Mouse (Mus musculus) neural tube, embryonic 12.5 days (tissue): ENCODE measurements around the gene Ifnz. TPM values are rescaled to one million over a fixed set of nuclear protein-coding genes. Genes with fewer than 3 reads are reported as not detected.
"Not testable (repeated sequence)": the region's sequence is repeated elsewhere in the genome, so short reads cannot be mapped to it uniquely, and the experiment has no call there.

Source experiments
- ATAC-seq: fragments of 200-750 bp; cut with Nextera tagmentation; 2 replicates; pipeline ENCODE4 v1.8.0; 2017; ENCODE audit warnings: low read depth, mild to moderate bottlenecking, moderate TSS enrichment, moderate library complexity; ENCODE audit not compliant: low FRiP score
- H3K27ac ChIP-seq: fragments of 300-500 bp; sonication (generic); 2 replicates; pipeline ENCODE4 v1.5.1; 2016
- H3K27me3 ChIP-seq: fragments of 300-500 bp; sonication (generic); replicated peaks from 2 replicates; pipeline ENCODE4 v1.6.1; 2016; ENCODE audit warnings: mild to moderate bottlenecking
- H3K36me3 ChIP-seq: fragments of 300-500 bp; sonication (generic); 2 replicates; pipeline ENCODE4 v1.6.1; 2016; ENCODE audit warnings: mild to moderate bottlenecking
- H3K4me1 ChIP-seq: fragments of 300-500 bp; sonication (generic); 2 replicates; pipeline ENCODE4 v1.6.1; 2016
- H3K4me2 ChIP-seq: fragments of 300-500 bp; sonication (generic); replicated peaks from 2 replicates; pipeline ENCODE4 v1.6.1; 2016; ENCODE audit warnings: mild to moderate bottlenecking
- H3K4me3 ChIP-seq: fragments of 300-500 bp; sonication (generic); 2 replicates; pipeline ENCODE4 v1.5.1; 2016
- H3K9ac ChIP-seq: fragments of 300-500 bp; sonication (generic); 2 replicates; pipeline ENCODE4 v1.6.1; 2016; ENCODE audit warnings: mild to moderate bottlenecking
- H3K9me3 ChIP-seq: fragments of 300-500 bp; sonication (generic); 2 replicates; pipeline ENCODE4 v1.6.1; 2016; ENCODE audit warnings: mild to moderate bottlenecking
- WGBS: fragments of 180-500 bp; shearing (Covaris S2); methylation state at CpG from one replicate; pipeline ENCODE4 v1.1.7; 2016; 5-methylcytosine and 5-hydroxymethylcytosine counted together
- polyA plus RNA-seq: library from polyadenylated mRNA; unstranded; fragments of >200 nt; fragmentation: Nextera tagmentation; extraction: Ambion mirVana; gene quantifications from 2 replicates; pipeline ENCODE4 v1.2.1, GENCODE M21; 2016

The Ifnz gene
- polyA plus RNA-seq, 1 experiment from 2014 or later: not detected

- not testable (repeated sequence) for H3K4me2 ChIP-seq, ATAC-seq, H3K4me3 ChIP-seq, H3K9ac ChIP-seq, H3K36me3 ChIP-seq, H3K9me3 ChIP-seq, H3K27me3 ChIP-seq, H3K4me1 ChIP-seq, H3K27ac ChIP-seq
- 0% methylated on average over 11 of the region's 52 CpGs for WGBS
Measured at GRCm38 (mm10) chr4:88793936-88794675, 12.2 kb downstream of the Ifnz start, which contains the start of gene Gm13275. TSS of gene Gm13275 (plus strand) at chr4:88794487.

DNA sequence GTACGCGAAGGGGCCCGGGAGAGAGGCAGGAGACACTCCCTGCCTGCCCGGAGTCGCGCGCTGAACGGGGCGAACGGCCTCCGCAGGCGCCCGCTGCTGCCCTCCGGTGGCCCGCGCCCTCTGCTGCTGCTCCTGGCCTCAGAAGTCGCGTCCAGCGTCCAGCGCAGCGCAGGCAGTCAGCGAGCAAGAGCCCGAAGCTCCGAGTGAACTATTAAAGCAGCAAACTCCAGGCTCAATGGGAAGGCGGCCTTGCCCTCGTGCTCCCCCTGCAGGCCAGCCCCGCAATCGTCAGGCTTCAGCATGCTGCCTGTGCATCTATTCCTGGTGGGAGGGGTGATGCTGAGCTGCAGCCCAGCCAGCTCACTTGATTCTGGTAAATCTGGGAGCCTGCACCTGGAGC, 15.2 kb downstream of the Ifnz start, which contains the start of gene Gm13279:
TSS of gene Gm13279 (plus strand) at position 301 of the 400 bp plus-strand sequence.
- not testable (repeated sequence) for H3K9ac ChIP-seq, H3K4me2 ChIP-seq, ATAC-seq, H3K27me3 ChIP-seq, H3K4me3 ChIP-seq, H3K9me3 ChIP-seq, H3K27ac ChIP-seq, H3K36me3 ChIP-seq, H3K4me1 ChIP-seq
- WGBS: no CpG with 5 or more reads among the region's 28 CpGs

- H3K4me1 ChIP-seq, H3K9ac ChIP-seq, H3K4me3 ChIP-seq, H3K27ac ChIP-seq, H3K36me3 ChIP-seq, H3K27me3 ChIP-seq, H3K9me3 ChIP-seq, H3K4me2 ChIP-seq, ATAC-seq: not testable (repeated sequence)
- 13% methylated on average over 5 of the region's 7 CpGs for WGBS
Measured at GRCm38 (mm10) chr4:88799365-88799764, 17.4 kb downstream of the Ifnz start, which contains the start of gene Gm13285. TSS of gene Gm13285 (plus strand) at chr4:88799665.

GRCm38 (mm10) chr4:88802954-88803353, 21.0 kb downstream of the Ifnz start, which contains the start of gene Gm13287:
TSS of gene Gm13287 (plus strand) at chr4:88803254.
- H3K4me2 ChIP-seq, H3K4me1 ChIP-seq, H3K27me3 ChIP-seq, H3K9ac ChIP-seq, H3K36me3 ChIP-seq, ATAC-seq, H3K27ac ChIP-seq, H3K9me3 ChIP-seq, H3K4me3 ChIP-seq: not testable (repeated sequence)
- no CpG with 5 or more reads among the region's 29 CpGs for WGBS

DNA sequence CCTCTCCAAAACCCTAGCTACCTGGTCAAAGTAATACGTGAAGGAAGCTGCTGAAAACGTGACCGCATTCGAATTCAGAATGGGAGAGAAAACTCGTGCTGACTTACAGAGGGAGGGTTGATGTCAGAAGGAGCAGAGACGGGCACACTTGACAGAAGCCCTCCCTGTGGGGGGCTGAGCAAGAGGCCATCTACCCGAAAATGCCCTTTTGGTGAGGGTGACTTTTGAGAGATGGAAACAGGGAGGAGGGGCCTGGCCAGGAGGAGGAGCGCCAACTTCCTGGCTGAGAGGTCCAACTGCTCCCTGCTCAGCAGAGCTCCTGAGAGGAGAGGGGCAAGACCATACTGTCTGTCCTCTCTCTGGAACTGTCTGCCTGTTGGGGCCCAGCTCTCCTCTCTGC, 23.3 kb downstream of the Ifnz start, which contains the start of gene Gm13288:
TSS of gene Gm13288 (plus strand) at position 301 of the 400 bp plus-strand sequence.
- not testable (repeated sequence) for H3K9ac ChIP-seq, H3K4me3 ChIP-seq, H3K9me3 ChIP-seq, ATAC-seq, H3K27ac ChIP-seq, H3K27me3 ChIP-seq, H3K36me3 ChIP-seq, H3K4me1 ChIP-seq
- peak within 1 kb of the TSS; percentile 46 for H3K4me2 ChIP-seq
- WGBS: no CpG with 5 or more reads among the region's 8 CpGs

- not testable (repeated sequence) for H3K36me3 ChIP-seq, ATAC-seq, H3K4me3 ChIP-seq, H3K4me1 ChIP-seq, H3K9me3 ChIP-seq, H3K9ac ChIP-seq, H3K27me3 ChIP-seq, H3K27ac ChIP-seq
- H3K4me2 ChIP-seq: peak overlapping the region; percentile 46
- 0% methylated on average over 6 of the region's 34 CpGs for WGBS
Measured at GRCm38 (mm10) chr4:88805761-88806160, 23.8 kb downstream of the Ifnz start.

- no peaks in the 10 kb centered on the region for H3K4me1 ChIP-seq
- no peak within 1 kb of the TSS for H3K4me2 ChIP-seq
- no peaks in the 10 kb centered on the region for H3K36me3 ChIP-seq
- no peak within 1 kb of the TSS for H3K9ac ChIP-seq
- 68% methylated on average over 3 of the region's 3 CpGs for WGBS
- ATAC-seq: no peak
- H3K27me3 ChIP-seq: no peaks in the 10 kb centered on the region
- no peak within 1 kb of the TSS for H3K4me3 ChIP-seq
- no peaks in the 10 kb centered on the region for H3K9me3 ChIP-seq
- no peak within 1 kb of the TSS for H3K27ac ChIP-seq
Measured at GRCm38 (mm10) chr4:88815928-88816327, 34.0 kb downstream of the Ifnz start, which contains the start of gene Ifna7. TSS of gene Ifna7 (plus strand) at chr4:88816228.

DNA sequence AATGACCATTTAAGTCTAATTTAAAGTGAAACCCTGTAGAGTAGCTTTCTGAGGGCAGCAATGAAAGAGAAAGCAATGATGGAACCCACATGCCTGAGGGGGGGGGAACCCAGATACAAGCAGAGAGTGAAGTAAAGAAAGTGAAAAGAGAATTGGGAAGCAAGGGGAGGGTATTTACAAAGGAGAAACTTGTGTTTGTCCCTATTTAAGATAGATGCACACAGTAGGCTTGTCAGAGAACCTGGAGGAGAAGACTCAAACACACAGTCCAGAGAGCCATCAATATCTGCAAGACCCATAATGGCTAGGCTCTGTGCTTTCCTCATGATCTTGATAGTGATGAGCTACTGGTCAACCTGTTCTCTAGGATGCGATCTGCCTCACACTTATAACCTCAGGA, 37.7 kb downstream of the Ifnz start, which contains the start of gene Ifna11:
TSS of gene Ifna11 (plus strand) at position 301 of the 400 bp plus-strand sequence.
- ATAC-seq: no peak
- 83% methylated on average over 1 of the region's 1 CpGs for WGBS
- Histone ChIP-seq H3K4me3 (no peak within 1 kb of the TSS), H3K27me3 (no peaks in the 10 kb centered on the region), H3K36me3 (no peaks in the 10 kb centered on the region), H3K9me3 (no peaks in the 10 kb centered on the region), H3K4me2 (no peak within 1 kb of the TSS), H3K9ac (no peak within 1 kb of the TSS), H3K27ac (no peak within 1 kb of the TSS), H3K4me1 (no peaks in the 10 kb centered on the region)

- no peaks in the 10 kb centered on the region for H3K9me3 ChIP-seq
- no peak for ATAC-seq
- H3K27me3 ChIP-seq: no peaks in the 10 kb centered on the region
- WGBS: 27% methylated on average over 4 of the region's 4 CpGs
- no peak overlapping the region for H3K4me2 ChIP-seq
- no peak overlapping the region for H3K9ac ChIP-seq
- H3K4me3 ChIP-seq: no peak overlapping the region
- no peaks in the 10 kb centered on the region for H3K36me3 ChIP-seq
- H3K4me1 ChIP-seq: no peaks in the 10 kb centered on the region
- no peak overlapping the region for H3K27ac ChIP-seq
Measured at GRCm38 (mm10) chr4:88822995-88823394, 41.1 kb downstream of the Ifnz start.

DNA sequence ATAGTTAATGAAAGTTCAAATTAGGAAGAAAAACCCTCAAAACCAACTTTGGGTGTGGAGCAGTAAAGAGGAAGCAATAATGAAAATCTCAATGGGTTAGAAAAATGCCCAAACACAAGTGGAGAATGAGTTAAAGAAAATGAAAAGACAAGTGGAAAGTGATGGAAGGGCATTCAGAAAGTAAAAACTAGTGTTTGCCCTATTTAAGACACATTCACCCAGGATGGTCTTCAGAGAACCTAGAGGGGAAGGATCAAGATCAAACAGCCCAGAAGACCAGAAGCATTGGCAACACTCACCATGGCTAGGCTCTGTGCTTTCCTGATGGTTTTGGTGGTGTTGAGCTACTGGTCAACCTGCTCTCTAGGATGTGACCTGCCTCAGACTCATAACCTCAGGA, 45.2 kb downstream of the Ifnz start, which contains the start of gene Ifna6:
TSS of gene Ifna6 (plus strand) at position 301 of the 400 bp plus-strand sequence.
- not testable (repeated sequence) for H3K36me3 ChIP-seq, H3K4me2 ChIP-seq, ATAC-seq, H3K4me3 ChIP-seq, H3K27ac ChIP-seq, H3K27me3 ChIP-seq, H3K4me1 ChIP-seq, H3K9ac ChIP-seq, H3K9me3 ChIP-seq

DNA sequence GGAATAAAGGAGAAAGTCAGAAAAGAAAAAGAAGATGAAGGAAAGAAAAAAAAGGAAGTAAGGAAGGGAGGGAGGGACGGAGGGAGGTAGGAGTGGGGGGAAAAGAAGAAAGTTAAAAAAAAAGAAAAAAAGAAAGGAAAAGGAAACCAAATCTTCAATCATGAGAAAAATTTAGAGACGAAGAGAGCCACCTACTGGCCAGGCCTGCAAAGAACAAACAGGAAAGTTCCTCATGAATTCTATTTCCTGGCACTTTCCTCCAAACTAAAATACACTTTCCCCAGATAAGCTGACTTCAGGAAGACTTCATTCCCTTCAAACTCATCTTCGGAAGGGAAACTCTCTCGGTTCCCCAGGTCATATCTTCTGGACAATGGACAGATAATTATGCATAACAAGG, 48.6 kb downstream of the Ifnz start:
- H3K27ac ChIP-seq: no peak overlapping the region
- 33% methylated on average over 4 of the region's 4 CpGs for WGBS
- no peak overlapping the region for H3K4me3 ChIP-seq
- no peak overlapping the region for H3K9ac ChIP-seq
- ATAC-seq: no peak
- no peaks in the 10 kb centered on the region for H3K4me1 ChIP-seq
- no peak overlapping the region for H3K4me2 ChIP-seq
- H3K36me3 ChIP-seq: no peaks in the 10 kb centered on the region
- H3K9me3 ChIP-seq: no peaks in the 10 kb centered on the region
- H3K27me3 ChIP-seq: no peaks in the 10 kb centered on the region
